Mouse (Mus musculus) limb, embryonic 11.5 days (tissue): ENCODE results near the gene Pfdn4. TPM values are rescaled to one million over a fixed set of nuclear protein-coding genes. Genes with fewer than 3 reads are reported as not detected.

Source experiments
- ATAC-seq: fragments of 200-750 bp; cut with Nextera tagmentation; 2 replicates; pipeline ENCODE4 v1.8.0; 2017; ENCODE audit warnings: low read depth; ENCODE audit not compliant: insufficient number of reproducible peaks, low FRiP score, low TSS enrichment
- DNase-seq: peaks from one replicate; pipeline ENCODE4 v3.0.0-alpha.2; 2015; ENCODE audit warnings: low spot score
- H3K27ac ChIP-seq: fragments of 300-500 bp; sonication (generic); replicated peaks from 2 replicates; pipeline ENCODE4 v1.5.1; 2014; ENCODE audit warnings: low read depth, mild to moderate bottlenecking, low read length
- H3K27me3 ChIP-seq: fragments of 300-500 bp; sonication (generic); 2 replicates; pipeline ENCODE4 v1.6.1; 2014; ENCODE audit warnings: mild to moderate bottlenecking, low read length, mixed read lengths; ENCODE audit not compliant: control insufficient read depth, insufficient read depth
- H3K36me3 ChIP-seq: fragments of 300-500 bp; sonication (generic); 2 replicates; pipeline ENCODE4 v1.6.1; 2014; ENCODE audit warnings: mild to moderate bottlenecking, low read length, moderate library complexity, mixed read lengths; ENCODE audit not compliant: control insufficient read depth, insufficient read depth
- H3K4me1 ChIP-seq: fragments of 300-500 bp; sonication (generic); 2 replicates; pipeline ENCODE4 v1.6.1; 2014; ENCODE audit warnings: low read length, mixed read lengths; ENCODE audit not compliant: control insufficient read depth, insufficient read depth
- H3K4me2 ChIP-seq: fragments of 300-500 bp; sonication (generic); 2 replicates; pipeline ENCODE4 v1.6.1; 2014; ENCODE audit warnings: low read depth, mild to moderate bottlenecking, moderate library complexity; ENCODE audit not compliant: severe bottlenecking
- H3K4me3 ChIP-seq: fragments of 300-500 bp; sonication (generic); 2 replicates; pipeline ENCODE4 v1.5.1; 2014; ENCODE audit warnings: low read depth, low read length
- H3K9ac ChIP-seq: fragments of 300-500 bp; sonication (generic); 2 replicates; pipeline ENCODE4 v1.6.1; 2014; ENCODE audit warnings: mild to moderate bottlenecking, low read length
- H3K9me3 ChIP-seq: fragments of 300-500 bp; sonication (generic); 2 replicates; pipeline ENCODE4 v1.6.1; 2016; ENCODE audit warnings: low read length; ENCODE audit not compliant: control insufficient read depth
- WGBS: fragments of 180-500 bp; shearing (Covaris S2); extraction: QIAGEN DNeasy Blood & Tissue Kit; methylation state at CpG from one replicate; pipeline ENCODE4 v1.1.7; 2014; 5-methylcytosine and 5-hydroxymethylcytosine counted together
- polyA plus RNA-seq: library from polyadenylated mRNA; unstranded; fragments of >200 nt; fragmentation: Nextera tagmentation; extraction: Ambion mirVana; gene quantifications from 2 replicates; pipeline ENCODE4 v1.2.1, GENCODE M21; 2014

Gene Pfdn4
- polyA plus RNA-seq, 1 experiment from 2014 or later, result 107 TPM

DNA sequence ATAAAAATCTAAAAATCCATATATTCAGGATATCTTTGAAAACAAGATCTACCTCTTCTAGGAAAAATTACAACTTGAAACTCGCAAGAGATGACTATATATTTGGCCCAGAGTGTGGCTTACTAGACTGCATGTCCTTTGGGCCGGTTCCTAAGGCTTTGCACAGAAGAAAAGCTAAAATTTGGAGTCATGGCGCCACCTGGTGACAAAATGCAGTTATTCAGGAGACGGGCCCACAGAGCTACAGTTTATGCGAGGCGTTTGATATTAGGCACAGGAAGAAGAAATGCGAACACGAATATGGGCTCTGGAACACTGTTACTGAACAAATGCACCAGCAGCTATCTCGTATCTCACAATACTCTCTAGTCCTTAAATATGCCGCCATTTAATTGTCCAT, 11.5 kb downstream of the Pfdn4 start:
- Histone ChIP-seq H3K27me3 (no peaks in the 10 kb centered on the region), H3K9ac (no peak overlapping the region), H3K9me3 (no peaks in the 10 kb centered on the region), H3K36me3 (no peaks in the 10 kb centered on the region), H3K4me1 (peaks cover 7% of the 10 kb centered on the region; the same call in 1 of the 2 replicates), H3K4me3 (no peak overlapping the region), H3K4me2 (no peak overlapping the region), H3K27ac (no peak overlapping the region)
- DNase-seq, result peak; percentile 91
- 7% methylated on average over 10 of the region's 10 CpGs for WGBS
- no peak for ATAC-seq

DNA sequence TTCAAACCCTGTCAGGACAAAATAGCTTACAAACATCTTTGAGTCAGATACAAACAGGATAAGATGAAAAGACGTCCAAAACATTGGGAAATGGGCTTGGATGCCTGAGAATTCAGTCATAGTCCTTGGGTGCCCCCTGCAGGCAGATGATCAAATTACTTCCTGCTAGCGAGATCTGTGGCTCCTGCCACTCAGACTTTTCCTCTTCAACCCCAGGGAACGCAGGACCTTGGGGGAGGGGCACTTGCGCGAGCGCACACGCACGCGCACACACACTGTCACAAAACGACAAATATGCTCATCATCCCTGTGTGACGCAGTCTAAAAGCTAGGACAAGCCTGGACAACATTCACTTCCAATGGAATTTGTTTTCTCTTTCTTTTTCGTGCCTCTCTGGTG, 12.6 kb downstream of the Pfdn4 start:
- no peak overlapping the region; the same call in 1 of the 2 replicates for H3K9ac ChIP-seq
- 5% methylated on average over 12 of the region's 12 CpGs for WGBS

DNA sequence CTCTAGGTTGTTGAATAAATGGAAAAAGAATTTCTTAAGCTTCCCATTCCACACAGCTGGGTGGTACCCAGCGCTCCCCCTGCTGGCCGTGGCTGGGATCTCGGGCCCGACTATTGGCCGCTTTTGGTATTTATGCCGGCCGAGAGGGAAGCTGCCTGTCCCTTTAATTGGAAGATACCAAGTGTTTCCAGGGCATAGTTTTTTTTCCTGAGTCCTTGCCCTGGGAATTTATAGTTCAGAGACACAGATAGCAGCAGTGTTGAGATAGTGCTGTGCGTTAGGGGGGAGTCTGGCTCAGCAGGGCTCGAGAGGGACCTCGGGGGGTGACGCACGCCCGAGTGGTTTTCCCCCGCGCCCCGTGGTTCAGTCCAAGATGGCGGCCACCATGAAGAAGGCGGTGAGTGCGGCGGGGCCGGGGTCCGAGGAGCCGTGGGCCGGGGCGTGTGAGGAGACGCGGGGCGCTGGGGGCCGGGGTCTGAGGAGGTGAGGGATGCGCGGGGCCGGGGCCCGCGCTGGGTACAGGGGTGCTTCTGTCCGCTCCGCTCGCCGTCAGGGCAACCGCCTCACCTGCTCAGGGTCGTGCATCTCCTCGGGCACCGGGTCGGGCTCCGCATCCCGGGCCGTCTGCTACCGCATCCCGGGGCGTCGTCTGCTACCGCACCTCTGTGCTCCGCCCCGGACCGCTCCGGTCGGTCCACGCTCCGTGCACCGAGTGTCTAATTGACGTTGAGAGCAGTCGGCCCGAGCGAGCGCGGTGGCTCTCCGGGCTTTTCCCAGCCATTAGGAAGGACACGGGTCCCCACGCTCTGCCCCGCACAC, 15.1 kb downstream of the Pfdn4 start:
- DNase-seq (peak; percentile 97), ATAC-seq (peak; percentile 38; the same call in 1 of the 2 replicates)
- peak overlapping the region; percentile 90 for H3K4me3 ChIP-seq
- H3K36me3 ChIP-seq, result no peaks in the 10 kb centered on the region; the same call in 1 of the 2 replicates
- H3K4me1 ChIP-seq, result peaks cover 7% of the 10 kb centered on the region; the same call in 1 of the 2 replicates
- no peaks in the 10 kb centered on the region for H3K27me3 ChIP-seq
- WGBS, result under 1% methylated on average over 60 of the region's 69 CpGs
- peak overlapping the region; percentile 49 for H3K27ac ChIP-seq
- H3K9me3 ChIP-seq, result no peaks in the 10 kb centered on the region
- H3K9ac ChIP-seq, result peak overlapping the region; percentile 83
- peak overlapping the region; percentile 63 for H3K4me2 ChIP-seq

More for the DNA sequence above, 12.6 kb downstream of the Pfdn4 start:
- Histone ChIP-seq H3K27me3 (no peaks in the 10 kb centered on the region), H3K36me3 (no peaks in the 10 kb centered on the region), H3K4me1 (peaks cover 7% of the 10 kb centered on the region; the same call in 1 of the 2 replicates), H3K27ac (no peak overlapping the region), H3K4me2 (peak overlapping the region; percentile 44), H3K4me3 (peak overlapping the region; percentile 22), H3K9me3 (no peaks in the 10 kb centered on the region)
- ATAC-seq, result no peak
- peak; percentile 97 for DNase-seq

DNA sequence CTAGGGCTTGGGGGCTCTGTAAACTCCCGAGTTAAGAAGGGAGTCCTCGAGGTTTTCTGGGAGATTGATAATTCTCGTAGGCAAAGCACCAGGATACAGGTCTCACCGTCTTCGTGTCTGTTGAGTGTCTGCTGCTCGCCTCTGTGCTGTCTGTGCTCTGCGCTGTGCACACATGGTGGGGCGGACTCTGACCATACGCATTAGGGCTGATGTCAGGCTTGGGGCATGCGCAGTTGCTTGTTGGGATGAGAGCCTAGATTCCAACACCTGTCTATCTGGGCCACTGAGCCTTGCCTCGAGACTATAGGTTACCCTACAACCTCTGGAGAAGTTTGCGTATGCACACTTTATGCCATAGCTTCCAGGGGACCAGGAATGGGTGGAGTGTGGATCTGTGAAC, 17.5 kb downstream of the Pfdn4 start:
- Histone ChIP-seq H3K36me3 (peaks cover 4% of the 10 kb centered on the region), H3K27ac (no peak overlapping the region), H3K9ac (no peak overlapping the region), H3K9me3 (no peaks in the 10 kb centered on the region), H3K4me2 (no peak overlapping the region), H3K4me1 (peaks cover 7% of the 10 kb centered on the region; the same call in 1 of the 2 replicates), H3K4me3 (no peak overlapping the region), H3K27me3 (no peaks in the 10 kb centered on the region)
- 94% methylated on average over 12 of the region's 12 CpGs for WGBS
- no peak for ATAC-seq
- no peak for DNase-seq

DNA sequence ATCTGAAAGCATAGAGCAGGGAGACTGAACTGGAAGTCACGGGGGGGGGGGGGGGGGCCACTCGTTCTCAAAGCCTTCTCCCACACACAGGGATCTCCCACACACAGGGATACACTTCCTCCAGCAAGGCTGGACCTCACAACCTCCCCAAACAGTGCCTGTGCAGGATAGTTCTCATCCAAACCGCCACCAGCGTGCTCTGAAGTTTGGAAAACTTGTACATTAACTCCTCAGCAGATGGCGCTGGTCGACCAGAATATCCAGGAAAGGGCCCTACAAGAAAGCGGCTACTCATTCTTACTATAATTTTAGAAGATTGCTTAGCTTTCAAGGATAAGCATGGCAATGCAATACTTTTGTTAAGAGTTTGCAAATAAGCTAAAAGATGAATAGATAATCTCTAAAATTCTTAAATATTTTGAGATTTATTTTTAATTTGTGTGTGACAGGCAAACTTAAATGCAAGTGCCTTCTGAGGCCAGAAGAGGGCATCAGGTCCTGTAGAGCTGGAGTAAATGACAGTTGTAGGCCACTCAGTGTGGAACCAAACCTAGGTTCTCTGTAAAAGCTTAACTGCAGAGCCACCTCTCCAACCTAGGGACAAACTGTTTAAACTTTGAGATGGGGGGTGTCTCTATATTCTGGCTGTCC, 24.2 kb downstream of the Pfdn4 start:
- Histone ChIP-seq H3K4me3 (no peak overlapping the region), H3K27ac (no peak overlapping the region), H3K27me3 (no peaks in the 10 kb centered on the region), H3K4me2 (no peak overlapping the region), H3K36me3 (peaks cover 4% of the 10 kb centered on the region), H3K9me3 (no peaks in the 10 kb centered on the region), H3K4me1 (no peaks in the 10 kb centered on the region), H3K9ac (no peak overlapping the region)
- ATAC-seq (no peak), DNase-seq (peak; percentile 82)
- WGBS, result 12% methylated on average over 7 of the region's 7 CpGs

DNA sequence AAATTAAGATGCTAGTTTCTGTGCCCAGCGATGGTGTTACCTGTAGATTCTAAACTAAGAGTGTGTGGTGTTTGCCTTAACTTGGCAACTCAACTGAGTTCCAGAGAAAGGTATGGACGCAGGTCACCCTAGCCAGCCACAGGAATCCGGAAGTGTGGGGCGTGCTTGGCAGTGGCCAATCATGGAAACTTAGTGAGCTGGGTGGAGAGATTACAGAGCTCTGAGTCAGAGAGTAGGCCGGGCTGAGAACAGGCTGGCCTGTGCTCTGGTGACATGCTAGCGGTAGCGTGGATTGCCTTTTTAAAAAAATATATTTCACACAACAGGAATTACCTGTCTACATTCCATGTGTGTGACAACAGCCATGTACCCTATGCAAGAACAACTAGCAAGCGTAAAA, 30.3 kb downstream of the Pfdn4 start:
- Histone ChIP-seq H3K4me1 (no peaks in the 10 kb centered on the region), H3K27me3 (no peaks in the 10 kb centered on the region), H3K4me3 (no peak overlapping the region), H3K4me2 (no peak overlapping the region), H3K9me3 (no peaks in the 10 kb centered on the region), H3K9ac (no peak overlapping the region), H3K27ac (no peak overlapping the region), H3K36me3 (no peaks in the 10 kb centered on the region)
- DNase-seq, result no peak
- WGBS, result 88% methylated on average over 8 of the region's 8 CpGs
- no peak for ATAC-seq

DNA sequence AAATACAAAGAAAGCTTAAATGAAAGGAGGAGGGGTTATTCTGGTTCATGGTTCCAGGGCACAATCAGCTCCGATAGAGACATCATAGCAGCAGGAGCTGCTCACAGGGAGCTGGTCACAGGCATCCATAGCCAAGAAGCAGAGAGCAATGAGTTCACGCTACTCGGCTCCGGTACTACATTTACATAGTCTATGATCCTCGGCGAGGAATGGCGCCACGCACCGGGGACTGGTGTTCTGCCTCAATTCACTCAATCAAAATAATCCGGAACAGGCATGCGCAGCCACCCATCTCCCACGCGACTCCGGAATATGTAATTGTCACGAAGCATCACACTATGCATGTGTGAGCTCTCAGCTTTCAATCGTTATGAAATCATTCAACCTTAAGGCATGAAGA, 31.8 kb downstream of the Pfdn4 start:
- no peak for ATAC-seq
- no peaks in the 10 kb centered on the region for H3K36me3 ChIP-seq
- no peaks in the 10 kb centered on the region for H3K4me1 ChIP-seq
- no peak overlapping the region for H3K9ac ChIP-seq
- no peaks in the 10 kb centered on the region for H3K9me3 ChIP-seq
- WGBS, result 94% methylated on average over 16 of the region's 16 CpGs
- no peak overlapping the region for H3K27ac ChIP-seq
- no peak for DNase-seq
- H3K4me3 ChIP-seq, result no peak overlapping the region
- H3K4me2 ChIP-seq, result no peak overlapping the region
- no peaks in the 10 kb centered on the region for H3K27me3 ChIP-seq

DNA sequence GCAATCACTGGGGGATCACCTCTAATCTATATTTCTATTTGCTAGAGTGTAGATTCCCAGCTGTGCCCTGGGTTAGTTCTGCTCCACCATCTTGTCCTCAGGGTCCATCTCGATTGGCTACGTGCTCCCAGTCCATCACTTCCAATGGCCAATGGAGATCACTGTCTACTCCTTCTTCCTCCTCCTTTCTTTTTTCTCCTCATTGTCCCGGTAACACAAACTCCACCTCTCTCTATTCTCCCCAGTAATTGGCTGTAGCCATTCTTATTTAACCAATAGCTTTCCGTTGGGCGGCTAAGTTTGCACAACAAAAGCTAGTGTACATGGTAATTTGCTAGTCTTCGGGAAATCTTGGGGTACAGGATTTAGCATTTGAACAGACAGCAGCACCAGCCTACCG, 33.5 kb downstream of the Pfdn4 start:
- Histone ChIP-seq H3K4me1 (no peaks in the 10 kb centered on the region), H3K27ac (no peak overlapping the region), H3K4me2 (no peak overlapping the region), H3K36me3 (no peaks in the 10 kb centered on the region), H3K4me3 (no peak overlapping the region), H3K9ac (no peak overlapping the region), H3K9me3 (no peaks in the 10 kb centered on the region), H3K27me3 (no peaks in the 10 kb centered on the region)
- WGBS, result 93% methylated on average over 7 of the region's 7 CpGs
- DNase-seq (no peak), ATAC-seq (no peak)
